Mouse (Mus musculus) intestine, embryonic 16.5 days (tissue): Measurements from ENCODE around the gene Eya2. TPM values are rescaled to one million over a fixed set of nuclear protein-coding genes. Genes with fewer than 3 reads are reported as not detected.
A peak's percentile ranks its signal among the peaks of the same experiment; 100 is the strongest.

Experiments used
- ATAC-seq: fragments of 200-750 bp; cut with Nextera tagmentation; 2 replicates; pipeline ENCODE4 v1.8.0; 2017; ENCODE audit warnings: moderate TSS enrichment, moderate library complexity
- H3K27ac ChIP-seq: fragments of 300-500 bp; sonication (generic); 2 replicates; pipeline ENCODE4 v1.5.1; 2014; ENCODE audit warnings: mild to moderate bottlenecking, low read length
- H3K27me3 ChIP-seq: fragments of 300-500 bp; sonication (generic); replicated peaks from 2 replicates; pipeline ENCODE4 v1.6.1; 2014; ENCODE audit warnings: low read length, control low read depth, mixed read lengths; ENCODE audit not compliant: control insufficient read depth, insufficient read depth
- H3K36me3 ChIP-seq: fragments of 300-500 bp; sonication (generic); 2 replicates; pipeline ENCODE4 v1.6.1; 2014; ENCODE audit warnings: low read length, control low read depth; ENCODE audit not compliant: control insufficient read depth, insufficient read depth
- H3K4me1 ChIP-seq: fragments of 300-500 bp; sonication (generic); 2 replicates; pipeline ENCODE4 v1.6.1; 2014; ENCODE audit warnings: low read length, control low read depth, mixed read lengths; ENCODE audit not compliant: control insufficient read depth, insufficient read depth
- H3K4me2 ChIP-seq: fragments of 300-500 bp; sonication (generic); 2 replicates; pipeline ENCODE4 v1.6.1; 2014; ENCODE audit warnings: low read depth, low read length, control low read depth
- H3K4me3 ChIP-seq: fragments of 300-500 bp; sonication (generic); 2 replicates; pipeline ENCODE4 v1.5.1; 2014; ENCODE audit warnings: mild to moderate bottlenecking, low read length
- H3K9ac ChIP-seq: fragments of 300-500 bp; sonication (generic); 2 replicates; pipeline ENCODE4 v1.6.1; 2014; ENCODE audit warnings: low read depth, low read length
- H3K9me3 ChIP-seq: fragments of 300-500 bp; sonication (generic); 2 replicates; pipeline ENCODE4 v1.6.1; 2016; ENCODE audit warnings: low read length, control low read depth; ENCODE audit not compliant: control insufficient read depth
- WGBS: fragments of 180-500 bp; shearing (Covaris S2); extraction: QIAGEN DNeasy Blood & Tissue Kit; methylation state at CpG from one replicate; pipeline ENCODE4 v1.1.7; 2014; 5-methylcytosine and 5-hydroxymethylcytosine counted together
- polyA plus RNA-seq: library from polyadenylated mRNA; unstranded; fragments of >200 nt; fragmentation: Nextera tagmentation; extraction: Ambion mirVana; gene quantifications from 2 replicates; pipeline ENCODE4 v1.2.1, GENCODE M21; 2015

Eya2 gene
- polyA plus RNA-seq, 1 experiment from 2014 or later = 0.33 TPM

DNA sequence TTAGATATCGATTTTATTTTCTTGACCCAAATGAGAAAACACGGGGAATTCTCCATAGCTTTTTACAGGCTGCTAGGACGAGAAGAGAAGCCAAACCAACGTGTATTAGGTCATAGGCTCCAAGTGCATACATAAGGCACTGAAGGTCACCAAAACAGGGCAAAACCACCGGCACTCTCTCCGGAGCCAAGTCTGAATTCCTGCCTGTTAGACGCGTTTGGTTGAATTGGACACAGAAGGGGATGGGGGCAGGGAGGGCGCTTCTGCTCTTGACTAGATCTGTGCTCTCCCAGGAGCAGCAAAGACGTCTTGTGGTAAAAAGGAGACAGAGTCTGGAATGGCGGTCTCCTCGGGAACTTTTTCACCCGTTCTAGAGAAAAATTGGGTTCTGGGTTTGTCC, 6.1 kb downstream of the Eya2 start:
- no peaks in the 10 kb centered on the region for H3K36me3 ChIP-seq
- H3K27ac ChIP-seq = no peak overlapping the region
- H3K9ac ChIP-seq = no peak overlapping the region
- H3K4me2 ChIP-seq = no peak overlapping the region
- WGBS = 42% methylated on average over 13 of the region's 13 CpGs
- H3K4me1 ChIP-seq = no peaks in the 10 kb centered on the region
- H3K27me3 ChIP-seq = peaks cover 7% of the 10 kb centered on the region
- no peak for ATAC-seq
- no peak overlapping the region for H3K4me3 ChIP-seq
- no peaks in the 10 kb centered on the region for H3K9me3 ChIP-seq

DNA sequence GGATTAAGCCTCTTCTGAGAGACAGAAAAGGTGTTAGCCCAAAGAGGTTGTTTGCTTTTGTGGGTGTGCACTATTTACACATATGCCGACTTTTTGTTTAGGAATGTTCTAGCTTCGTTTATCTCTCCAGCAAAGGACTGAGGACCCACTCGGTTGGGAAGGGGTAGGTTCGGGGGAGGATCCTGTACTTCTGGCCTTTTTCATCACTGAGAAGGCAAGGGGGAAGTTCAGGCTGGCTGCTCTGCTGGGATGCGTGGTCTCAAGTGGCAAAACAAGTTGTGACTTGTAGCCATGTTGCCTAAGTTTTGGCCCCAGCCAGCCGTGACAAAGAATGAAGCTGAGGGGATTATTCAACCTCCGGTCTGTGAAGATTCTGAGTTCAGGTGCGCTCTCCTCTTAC, 6.8 kb downstream of the Eya2 start:
- WGBS = 39% methylated on average over 8 of the region's 8 CpGs
- H3K4me3 ChIP-seq = no peak overlapping the region
- no peak for ATAC-seq
- no peak overlapping the region for H3K9ac ChIP-seq
- H3K27ac ChIP-seq = no peak overlapping the region
- no peak overlapping the region for H3K4me2 ChIP-seq
- no peaks in the 10 kb centered on the region for H3K36me3 ChIP-seq
- H3K9me3 ChIP-seq = no peaks in the 10 kb centered on the region
- H3K27me3 ChIP-seq = peaks cover under 1% of the 10 kb centered on the region; the same call in 1 of the 2 replicates
- H3K4me1 ChIP-seq = no peaks in the 10 kb centered on the region

DNA sequence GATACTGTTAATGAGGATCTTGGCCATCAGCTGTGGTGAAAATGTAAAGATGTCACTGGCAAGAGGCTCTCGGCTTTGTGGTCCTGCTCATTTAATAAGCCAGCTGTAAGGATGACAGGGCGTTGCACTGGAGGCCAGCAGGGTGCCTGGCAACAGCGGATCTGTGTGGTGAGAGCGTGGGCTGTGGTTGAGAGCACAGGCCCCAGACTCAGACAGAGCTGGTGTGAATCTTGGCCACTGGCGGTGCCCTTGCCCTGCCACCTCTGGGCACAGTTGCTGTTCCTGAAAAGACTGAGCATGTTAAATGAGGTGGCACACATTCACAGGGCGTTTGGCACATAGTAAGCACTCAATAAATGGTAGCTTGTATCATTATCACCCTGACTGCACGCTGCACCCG, 8.9 kb downstream of the Eya2 start:
- no peak for ATAC-seq
- no peak overlapping the region for H3K4me2 ChIP-seq
- no peak overlapping the region for H3K4me3 ChIP-seq
- H3K27ac ChIP-seq = no peak overlapping the region
- H3K36me3 ChIP-seq = no peaks in the 10 kb centered on the region
- no peak overlapping the region for H3K9ac ChIP-seq
- WGBS = 71% methylated on average over 8 of the region's 8 CpGs
- H3K9me3 ChIP-seq = no peaks in the 10 kb centered on the region
- no peaks in the 10 kb centered on the region for H3K4me1 ChIP-seq
- no peaks in the 10 kb centered on the region; the same call in 1 of the 2 replicates for H3K27me3 ChIP-seq

DNA sequence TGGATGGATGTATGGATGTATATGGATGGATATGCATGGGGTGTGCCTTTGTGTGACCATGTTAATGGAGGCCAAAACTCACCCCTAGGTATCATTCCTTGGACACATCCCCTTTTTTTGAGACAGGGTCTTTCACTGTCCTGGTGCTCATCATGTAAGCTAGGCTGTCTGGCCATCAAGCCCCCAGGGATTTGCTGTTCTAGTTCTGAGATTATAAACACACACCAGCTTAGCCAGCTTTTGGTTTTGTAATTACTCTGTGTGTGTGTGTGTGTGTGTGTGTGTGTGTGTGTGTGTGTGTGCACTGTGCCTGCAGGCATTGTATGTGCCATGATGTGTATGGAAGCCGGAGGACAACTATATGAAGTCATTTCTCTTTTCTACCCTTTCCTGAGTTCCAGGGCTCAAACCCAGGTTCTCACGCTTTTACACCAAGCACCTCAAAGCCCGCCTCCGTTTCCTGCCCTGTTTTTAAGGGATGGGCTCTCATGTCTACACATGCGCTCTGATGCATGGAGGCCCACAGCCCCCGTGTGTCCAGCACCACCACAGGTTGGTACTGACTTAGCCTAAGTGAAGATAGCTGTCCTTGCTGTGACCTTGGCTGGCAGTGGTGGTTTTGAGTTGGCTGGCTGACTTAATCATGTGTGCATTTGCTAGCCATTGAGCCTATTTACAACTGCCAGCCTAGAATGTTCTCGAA, 16.9 kb downstream of the Eya2 start:
- WGBS = 83% methylated on average over 7 of the region's 7 CpGs
- Histone ChIP-seq H3K4me3 (no peak overlapping the region), H3K36me3 (no peaks in the 10 kb centered on the region), H3K9me3 (no peaks in the 10 kb centered on the region), H3K4me1 (no peaks in the 10 kb centered on the region), H3K27ac (no peak overlapping the region), H3K27me3 (no peaks in the 10 kb centered on the region), H3K9ac (no peak overlapping the region), H3K4me2 (no peak overlapping the region)
- no peak for ATAC-seq

DNA sequence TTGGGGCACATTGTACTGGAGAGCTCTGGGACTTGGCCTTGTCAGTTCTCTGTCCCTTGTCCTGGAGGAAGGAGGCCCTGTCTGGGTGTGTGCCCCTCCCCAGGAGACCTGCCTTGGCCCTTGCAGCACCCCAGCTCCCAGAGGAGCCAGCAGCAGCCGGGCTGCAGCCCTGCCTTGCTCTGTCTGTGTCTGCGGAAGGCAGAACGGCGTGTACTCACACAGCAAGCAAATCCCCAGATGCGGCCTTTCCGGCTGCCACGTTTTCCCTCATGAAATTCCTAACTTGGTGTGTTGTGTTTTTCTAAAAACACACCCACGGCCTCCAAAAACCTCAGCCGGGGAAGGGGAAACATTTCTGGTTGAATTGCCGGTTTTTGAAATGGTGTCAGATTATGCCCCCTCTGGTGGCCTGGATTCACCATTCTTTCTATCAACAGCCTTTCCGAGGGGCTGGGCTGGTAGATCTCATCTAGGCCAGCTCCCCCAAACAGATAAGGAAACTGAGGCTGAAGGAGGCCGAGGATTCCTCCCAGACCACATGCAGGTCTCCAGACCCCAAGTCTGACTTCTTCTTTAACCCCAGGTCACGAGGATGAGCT, 19.0 kb downstream of the Eya2 start:
- Histone ChIP-seq H3K27me3 (no peaks in the 10 kb centered on the region), H3K9me3 (no peaks in the 10 kb centered on the region), H3K27ac (no peak overlapping the region), H3K4me3 (no peak overlapping the region), H3K9ac (0 out of 2 replicates have a peak overlapping the region, but pooled peaks have one; percentile 19), H3K4me1 (no peaks in the 10 kb centered on the region), H3K4me2 (no peak overlapping the region), H3K36me3 (no peaks in the 10 kb centered on the region)
- WGBS = 74% methylated on average over 13 of the region's 13 CpGs
- ATAC-seq = no peak

DNA sequence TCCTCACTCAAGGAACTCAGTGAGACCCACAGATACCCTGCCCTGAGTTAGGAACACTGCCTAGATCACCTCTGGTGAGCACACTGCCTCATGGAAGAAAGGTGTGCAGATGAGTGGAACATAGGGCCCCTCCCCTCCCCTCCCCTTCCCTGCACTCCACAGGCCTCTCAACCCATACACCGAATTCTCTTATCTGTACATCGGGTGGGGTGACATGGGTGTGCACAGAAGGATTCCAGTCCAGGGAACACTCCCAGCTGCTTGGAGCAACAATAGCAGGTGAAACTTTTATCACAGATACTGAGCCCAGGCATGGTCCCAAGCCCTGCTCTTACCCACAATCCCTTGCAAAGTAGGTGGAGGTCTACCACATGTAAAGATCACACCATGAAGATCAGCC, 26.7 kb downstream of the Eya2 start:
- ATAC-seq = no peak
- H3K36me3 ChIP-seq = no peaks in the 10 kb centered on the region
- no peak overlapping the region for H3K9ac ChIP-seq
- no peaks in the 10 kb centered on the region for H3K27me3 ChIP-seq
- H3K27ac ChIP-seq = no peak overlapping the region
- H3K9me3 ChIP-seq = no peaks in the 10 kb centered on the region
- H3K4me3 ChIP-seq = no peak overlapping the region
- no peak overlapping the region for H3K4me2 ChIP-seq
- 66% methylated on average over 2 of the region's 2 CpGs for WGBS
- H3K4me1 ChIP-seq = no peaks in the 10 kb centered on the region

DNA sequence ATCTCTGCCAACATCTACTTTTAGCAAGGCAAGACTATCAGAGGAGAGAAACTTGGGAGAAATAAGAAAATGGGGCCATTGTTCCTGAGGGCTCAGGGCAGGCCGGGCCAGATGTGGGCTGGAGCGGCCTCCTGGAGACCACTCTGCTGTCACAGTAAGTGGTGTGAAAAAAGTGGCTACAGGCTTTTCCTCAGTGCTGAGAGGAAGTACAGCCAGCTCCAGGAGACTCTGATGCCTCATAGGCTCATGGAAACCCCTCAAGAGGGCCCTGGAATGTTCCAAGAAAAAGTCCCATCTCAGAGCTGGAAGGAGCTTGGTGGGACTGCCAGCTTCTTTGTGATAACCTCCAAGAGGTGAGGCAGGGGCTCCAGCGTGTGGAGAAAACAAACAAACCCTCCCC, 27.8 kb downstream of the Eya2 start:
- Histone ChIP-seq H3K9ac (no peak overlapping the region), H3K4me3 (no peak overlapping the region), H3K9me3 (no peaks in the 10 kb centered on the region), H3K27me3 (no peaks in the 10 kb centered on the region), H3K4me1 (no peaks in the 10 kb centered on the region), H3K27ac (no peak overlapping the region), H3K4me2 (no peak overlapping the region), H3K36me3 (no peaks in the 10 kb centered on the region)
- WGBS = 52% methylated on average over 3 of the region's 3 CpGs
- no peak for ATAC-seq

DNA sequence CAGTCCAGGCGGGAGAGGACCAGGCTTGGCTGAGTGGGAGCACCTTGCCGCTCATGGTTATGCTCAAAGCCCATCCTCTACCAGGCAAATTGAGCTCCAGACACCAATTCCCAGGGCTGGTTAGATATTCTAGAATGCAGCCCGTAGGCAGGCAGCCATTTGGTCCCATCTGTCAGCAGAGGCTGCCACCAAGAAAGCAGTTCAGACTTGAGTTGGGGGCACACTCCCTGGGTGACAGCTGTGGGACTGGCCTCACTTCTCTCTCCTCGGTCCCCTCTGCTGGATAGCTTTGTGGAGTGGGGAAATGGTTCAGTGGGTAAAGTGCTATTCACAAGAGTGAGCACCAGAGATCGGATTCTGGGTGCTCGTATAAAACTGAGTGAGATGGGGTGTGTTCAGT, 32.0 kb downstream of the Eya2 start:
- Histone ChIP-seq H3K9me3 (no peaks in the 10 kb centered on the region), H3K27ac (no peak overlapping the region), H3K27me3 (no peaks in the 10 kb centered on the region), H3K9ac (no peak overlapping the region), H3K4me2 (no peak overlapping the region), H3K4me3 (no peak overlapping the region), H3K36me3 (no peaks in the 10 kb centered on the region), H3K4me1 (no peaks in the 10 kb centered on the region)
- ATAC-seq = no peak
- WGBS = 76% methylated on average over 6 of the region's 6 CpGs

DNA sequence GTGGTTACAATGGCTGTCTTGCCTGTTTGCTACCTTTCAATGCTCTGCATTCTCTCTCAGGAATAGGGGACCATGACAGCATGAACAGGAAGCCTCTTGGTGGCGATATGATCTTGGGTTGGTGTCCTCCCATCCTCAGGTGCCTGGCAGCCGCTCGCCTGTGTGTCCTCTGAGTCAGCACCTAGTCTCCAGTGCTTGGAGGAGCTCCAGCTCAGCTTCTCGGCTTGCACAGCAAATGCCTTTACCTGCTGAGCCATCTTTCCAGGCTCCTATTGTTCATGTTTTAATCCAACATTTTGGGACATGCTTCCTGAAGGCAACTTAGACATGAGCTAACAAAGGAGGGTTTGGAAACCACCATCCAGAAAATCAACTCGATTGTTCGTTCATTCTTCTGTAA, 33.1 kb downstream of the Eya2 start:
- H3K36me3 ChIP-seq = no peaks in the 10 kb centered on the region
- H3K4me2 ChIP-seq = no peak overlapping the region
- no peaks in the 10 kb centered on the region for H3K27me3 ChIP-seq
- ATAC-seq = no peak
- H3K9ac ChIP-seq = no peak overlapping the region
- WGBS = 74% methylated on average over 6 of the region's 6 CpGs
- no peaks in the 10 kb centered on the region for H3K4me1 ChIP-seq
- no peaks in the 10 kb centered on the region for H3K9me3 ChIP-seq
- H3K4me3 ChIP-seq = no peak overlapping the region
- no peak overlapping the region for H3K27ac ChIP-seq

DNA sequence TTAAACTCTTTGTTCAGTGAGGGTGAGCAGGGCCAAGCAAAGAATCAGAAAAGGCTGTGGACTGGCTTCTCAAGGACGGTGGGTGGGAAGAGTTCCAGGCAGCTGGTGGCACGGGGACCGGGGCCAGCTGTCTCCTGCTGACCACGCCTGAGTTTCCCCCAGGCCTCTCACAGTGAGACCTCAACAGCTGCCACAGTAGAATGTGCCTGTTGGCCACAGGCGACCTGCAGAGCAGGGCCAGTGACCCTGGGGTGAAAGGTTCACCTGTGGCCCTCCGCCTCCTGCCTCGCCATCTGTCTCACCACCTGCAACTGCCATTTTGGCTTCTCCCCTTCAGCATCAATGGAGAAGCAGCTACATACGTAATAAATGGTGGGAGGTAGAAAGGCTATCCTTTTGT, 35.1 kb downstream of the Eya2 start:
- 53% methylated on average over 8 of the region's 8 CpGs for WGBS
- no peak for ATAC-seq

More for the DNA sequence above, 35.1 kb downstream of the Eya2 start:
- Histone ChIP-seq H3K9me3 (no peaks in the 10 kb centered on the region), H3K9ac (no peak overlapping the region), H3K4me2 (no peak overlapping the region), H3K27me3 (no peaks in the 10 kb centered on the region), H3K27ac (no peak overlapping the region), H3K4me1 (no peaks in the 10 kb centered on the region), H3K4me3 (no peak overlapping the region), H3K36me3 (no peaks in the 10 kb centered on the region)
